Mouse (Mus musculus) kidney, embryonic 14.5 days (tissue): Measurements from ENCODE around the gene Rps8. TPM values are rescaled to one million over a fixed set of nuclear protein-coding genes. Genes with fewer than 3 reads are reported as not detected.
A peak's percentile ranks its signal among the peaks of the same experiment; 100 is the strongest.

Source experiments
- ATAC-seq: fragments of 200-750 bp; cut with Nextera tagmentation; 2 replicates; pipeline ENCODE4 v1.8.0; 2017; ENCODE audit warnings: moderate number of reproducible peaks, mild to moderate bottlenecking, moderate TSS enrichment, moderate library complexity; ENCODE audit not compliant: low FRiP score, low TSS enrichment
- H3K27ac ChIP-seq: fragments of 300-500 bp; sonication (generic); 2 replicates; pipeline ENCODE4 v1.5.1; 2014; ENCODE audit warnings: low read depth, mild to moderate bottlenecking, low read length, moderate library complexity, mixed read lengths
- H3K27me3 ChIP-seq: fragments of 300-500 bp; sonication (generic); 2 replicates; pipeline ENCODE4 v1.6.1; 2014; ENCODE audit warnings: mild to moderate bottlenecking, low read length; ENCODE audit not compliant: control insufficient read depth, insufficient read depth
- H3K36me3 ChIP-seq: fragments of 300-500 bp; sonication (generic); 2 replicates; pipeline ENCODE4 v1.6.1; 2014; ENCODE audit warnings: low read length, mixed read lengths; ENCODE audit not compliant: control insufficient read depth, insufficient read depth
- H3K4me1 ChIP-seq: fragments of 300-500 bp; sonication (generic); 2 replicates; pipeline ENCODE4 v1.6.1; 2014; ENCODE audit warnings: low read length, mixed read lengths; ENCODE audit not compliant: control insufficient read depth, insufficient read depth
- H3K4me2 ChIP-seq: fragments of 300-500 bp; sonication (generic); replicated peaks from 2 replicates; pipeline ENCODE4 v1.6.1; 2014; ENCODE audit warnings: low read depth, mild to moderate bottlenecking, low read length
- H3K4me3 ChIP-seq: fragments of 300-500 bp; sonication (generic); 2 replicates; pipeline ENCODE4 v1.5.1; 2014; ENCODE audit warnings: mild to moderate bottlenecking, low read length
- H3K9ac ChIP-seq: fragments of 300-500 bp; sonication (generic); 2 replicates; pipeline ENCODE4 v1.6.1; 2014; ENCODE audit warnings: low read depth, mild to moderate bottlenecking, low read length, moderate library complexity
- H3K9me3 ChIP-seq: fragments of 300-500 bp; sonication (generic); 2 replicates; pipeline ENCODE4 v1.6.1; 2016; ENCODE audit warnings: low read length; ENCODE audit not compliant: control insufficient read depth
- WGBS: fragments of 180-500 bp; shearing (Covaris S2); extraction: QIAGEN DNeasy Blood & Tissue Kit; methylation state at CpG from one replicate; pipeline ENCODE4 v1.1.7; 2014; 5-methylcytosine and 5-hydroxymethylcytosine counted together
- polyA plus RNA-seq: library from polyadenylated mRNA; unstranded; fragments of >200 nt; fragmentation: Nextera tagmentation; extraction: Ambion mirVana; gene quantifications from 2 replicates; pipeline ENCODE4 v1.2.1, GENCODE M21; 2014

The Rps8 gene
- 1,419 and 1,934 TPM in 2 replicates for polyA plus RNA-seq

DNA sequence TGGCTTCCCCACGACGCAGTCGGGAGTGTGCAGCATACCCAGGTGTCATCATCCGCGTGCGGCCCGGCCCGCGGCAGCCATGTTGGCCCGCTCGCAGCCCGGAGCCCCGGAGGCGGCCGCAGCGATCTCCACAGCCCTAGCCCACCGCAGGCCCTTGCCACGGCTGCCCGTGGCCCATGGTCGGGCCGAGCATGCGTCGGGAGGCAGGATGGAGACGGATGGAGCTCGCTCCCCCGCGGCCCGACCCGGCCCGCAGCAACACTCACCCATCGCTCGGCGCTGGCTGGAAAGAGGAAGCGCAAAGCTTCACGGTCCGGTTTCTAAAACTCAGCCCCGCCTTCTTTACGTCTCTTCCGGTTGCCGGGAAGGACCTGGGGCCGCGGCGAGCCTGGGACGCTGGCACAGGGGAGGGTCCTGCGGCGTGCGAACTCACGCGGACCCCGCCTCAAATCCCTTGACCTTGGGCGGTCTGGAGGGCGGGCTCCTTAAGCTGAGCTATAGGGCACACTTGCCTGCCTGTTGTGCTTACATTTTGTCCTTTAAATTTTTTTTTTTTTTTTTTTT lies at the start of gene Rps8:
Gene Rps8, minus strand, starts transcription at position 452 of the 564 bp plus-strand sequence.
- Histone ChIP-seq H3K4me3 (peak within 1 kb of the TSS; percentile 92), H3K27me3 (no peaks in the 10 kb centered on the region), H3K9ac (peak within 1 kb of the TSS; percentile 98), H3K27ac (peak within 1 kb of the TSS; percentile 96), H3K36me3 (peaks cover 58% of the 10 kb centered on the region), H3K9me3 (no peaks in the 10 kb centered on the region), H3K4me2 (peak within 1 kb of the TSS; percentile 60), H3K4me1 (peaks cover 18% of the 10 kb centered on the region; the same call in 1 of the 2 replicates)
- under 1% methylated on average over 52 of the region's 52 CpGs for WGBS
- peak; percentile 94 for ATAC-seq

DNA sequence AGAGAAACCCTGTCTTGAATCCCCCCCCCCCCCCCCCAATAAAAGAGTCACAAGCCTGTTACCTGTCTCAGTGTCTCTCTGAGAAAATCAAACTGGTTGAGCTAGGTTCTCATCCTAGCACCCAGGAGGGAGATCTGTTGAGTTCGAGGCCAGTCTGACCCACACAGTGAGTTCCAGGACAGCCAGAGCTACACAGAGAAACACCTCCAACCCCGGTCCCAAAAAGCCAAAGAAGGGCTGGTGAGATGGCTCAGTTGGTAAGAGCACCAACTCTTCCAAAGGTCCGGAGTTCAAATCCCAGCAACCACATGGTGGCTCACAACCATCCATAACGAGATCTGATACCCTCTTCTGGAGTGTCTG lies 46.9 kb upstream of the Rps8 start:
- 52% methylated on average over 4 of the region's 4 CpGs for WGBS
- H3K4me2 ChIP-seq, result no peak overlapping the region
- H3K4me1 ChIP-seq, result no peaks in the 10 kb centered on the region
- peak overlapping the region; percentile 83 for H3K27ac ChIP-seq
- H3K27me3 ChIP-seq, result no peaks in the 10 kb centered on the region
- H3K9me3 ChIP-seq, result no peaks in the 10 kb centered on the region
- H3K36me3 ChIP-seq, result no peaks in the 10 kb centered on the region
- H3K4me3 ChIP-seq, result no peak overlapping the region
- no peak overlapping the region for H3K9ac ChIP-seq
- no peak; the same call in 1 of the 2 replicates for ATAC-seq

DNA sequence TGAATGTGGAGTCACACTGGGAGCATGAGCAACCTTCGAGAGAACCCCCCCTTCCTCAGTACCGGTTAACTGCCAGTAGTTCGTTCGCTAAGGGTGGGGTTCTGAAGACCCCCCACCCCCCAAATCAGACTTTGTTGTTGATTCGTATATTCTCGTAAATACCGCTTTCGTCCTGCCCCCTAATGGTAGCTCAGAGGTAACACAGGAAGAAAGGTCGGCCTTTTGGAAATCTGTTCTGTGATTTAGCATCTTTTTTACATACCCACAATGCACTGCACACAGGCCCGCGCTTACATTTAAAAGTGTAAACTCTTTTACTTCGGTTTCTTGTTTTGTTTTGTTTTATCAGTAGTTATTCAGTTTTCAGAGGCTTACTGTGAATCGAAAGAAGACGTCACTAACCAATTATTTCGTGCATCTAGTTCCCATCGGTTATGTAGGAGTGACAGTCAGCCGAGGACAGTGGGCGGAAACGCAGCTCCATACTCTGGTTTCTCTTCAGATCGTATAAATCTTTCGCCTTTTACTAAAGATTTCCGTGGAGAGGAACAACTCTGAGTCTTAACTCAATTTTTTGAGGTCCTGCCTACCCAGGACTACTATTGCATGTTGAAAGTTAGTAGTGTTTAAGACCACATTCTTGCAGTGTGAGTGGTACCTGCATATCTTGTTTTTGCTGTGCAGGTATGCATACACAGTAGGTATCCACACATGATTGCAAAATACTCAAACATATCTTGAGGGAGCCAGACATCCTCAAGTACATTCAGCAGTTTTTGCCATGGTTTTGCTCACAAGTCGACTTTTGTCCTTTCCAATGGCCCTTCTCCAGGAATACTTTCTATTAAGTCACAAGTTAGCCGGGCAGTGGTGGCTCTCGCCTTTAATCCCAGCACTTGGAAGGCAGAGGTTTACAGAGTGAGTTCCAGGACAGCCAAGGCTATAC lies 46.3 kb upstream of the Rps8 start:
- Histone ChIP-seq H3K4me1 (no peaks in the 10 kb centered on the region), H3K4me2 (peak overlapping the region; percentile 45), H3K9me3 (no peaks in the 10 kb centered on the region), H3K27ac (peak overlapping the region; percentile 83), H3K36me3 (no peaks in the 10 kb centered on the region), H3K27me3 (no peaks in the 10 kb centered on the region), H3K9ac (peak overlapping the region; percentile 46; the same call in 1 of the 2 replicates), H3K4me3 (peak overlapping the region; percentile 30)
- peak; percentile 93 for ATAC-seq
- WGBS, result under 1% methylated on average over 25 of the region's 25 CpGs

DNA sequence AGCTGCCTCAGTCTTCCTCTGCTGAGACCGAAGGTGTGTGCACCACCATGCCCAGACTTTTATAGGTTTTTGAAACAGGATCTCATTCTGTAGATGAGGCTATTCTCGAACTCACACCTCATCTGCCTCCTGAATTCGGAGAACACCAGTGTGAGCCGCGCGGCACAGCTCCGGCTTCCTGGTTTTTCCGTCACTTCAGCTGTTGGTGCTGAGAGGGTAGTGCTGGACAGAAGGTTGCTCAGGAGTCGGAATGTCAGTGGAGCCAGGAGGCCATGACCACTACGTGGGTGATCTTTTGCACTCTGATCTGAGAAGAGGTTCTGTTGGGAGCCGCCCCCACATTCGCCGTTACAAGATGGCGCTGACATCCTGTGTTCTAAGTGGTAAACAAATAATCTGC lies 35.8 kb upstream of the Rps8 start:
- no peak for ATAC-seq
- no peaks in the 10 kb centered on the region for H3K36me3 ChIP-seq
- WGBS, result 91% methylated on average over 14 of the region's 14 CpGs
- no peak overlapping the region for H3K4me3 ChIP-seq
- no peak overlapping the region for H3K4me2 ChIP-seq
- no peaks in the 10 kb centered on the region for H3K4me1 ChIP-seq
- no peak overlapping the region for H3K27ac ChIP-seq
- no peaks in the 10 kb centered on the region for H3K27me3 ChIP-seq
- H3K9ac ChIP-seq, result no peak overlapping the region
- no peaks in the 10 kb centered on the region for H3K9me3 ChIP-seq

DNA sequence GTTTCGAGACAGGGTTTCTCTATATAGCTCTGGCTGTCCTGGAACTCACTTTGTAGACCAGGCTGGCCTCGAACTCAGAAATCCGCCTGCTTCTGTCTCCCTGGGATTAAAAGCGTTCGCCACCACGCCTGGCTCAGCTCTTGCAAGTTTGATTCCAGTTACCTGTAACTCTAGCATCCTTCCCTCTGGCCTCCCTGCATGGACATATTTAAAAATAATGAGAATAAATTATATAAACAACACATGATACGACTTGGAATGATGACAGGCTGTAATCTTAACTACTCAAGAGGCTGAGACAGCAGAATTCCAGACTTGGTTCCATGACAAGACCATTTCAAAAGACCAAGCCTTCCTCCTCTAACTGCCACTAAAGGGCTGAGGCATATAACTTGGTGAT lies 34.6 kb upstream of the Rps8 start:
- Histone ChIP-seq H3K27ac (peak overlapping the region; percentile 73), H3K4me2 (no peak overlapping the region), H3K4me1 (no peaks in the 10 kb centered on the region), H3K9me3 (no peaks in the 10 kb centered on the region), H3K27me3 (no peaks in the 10 kb centered on the region), H3K36me3 (no peaks in the 10 kb centered on the region), H3K4me3 (no peak overlapping the region), H3K9ac (peak overlapping the region; percentile 40; the same call in 1 of the 2 replicates)
- 71% methylated on average over 7 of the region's 7 CpGs for WGBS
- ATAC-seq, result no peak

DNA sequence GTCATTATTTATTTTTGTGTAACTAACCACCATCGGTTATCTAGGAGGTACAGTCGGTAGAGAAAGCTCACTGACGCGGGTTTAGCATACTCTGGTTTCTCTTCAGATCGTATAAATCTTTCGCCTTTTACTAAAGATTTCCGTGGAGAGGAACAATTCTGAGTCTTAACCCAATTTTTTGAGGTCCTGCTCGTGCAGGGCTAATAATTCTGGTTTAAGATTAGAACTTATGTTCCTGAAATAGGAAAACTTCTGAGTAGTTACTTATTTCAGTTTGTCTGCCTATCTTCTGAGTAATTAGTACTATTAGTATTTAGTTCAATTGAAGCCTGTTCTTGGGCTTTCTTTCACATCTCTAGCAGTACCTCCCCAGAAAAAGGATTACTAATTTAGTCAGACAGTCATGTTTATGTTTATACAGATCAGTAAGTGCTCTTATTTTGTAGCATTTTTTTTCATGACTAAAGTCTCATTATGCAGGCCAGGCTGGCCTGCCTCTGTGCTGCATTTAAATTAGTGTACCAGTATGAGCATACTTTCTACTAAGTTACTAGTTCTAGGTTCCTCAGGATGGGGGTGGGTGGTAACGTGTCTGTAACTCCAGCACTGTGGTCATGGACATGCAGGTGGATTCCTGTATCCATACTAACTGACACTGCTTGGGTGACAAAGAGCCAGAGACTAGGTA lies 34.0 kb upstream of the Rps8 start:
- H3K4me2 ChIP-seq, result peak overlapping the region; percentile 43; the same call in 1 of the 2 replicates
- no peaks in the 10 kb centered on the region for H3K4me1 ChIP-seq
- peak overlapping the region; percentile 58 for H3K9ac ChIP-seq
- H3K9me3 ChIP-seq, result no peaks in the 10 kb centered on the region
- peak overlapping the region; percentile 39; the same call in 1 of the 2 replicates for H3K4me3 ChIP-seq
- peak overlapping the region; percentile 73 for H3K27ac ChIP-seq
- H3K36me3 ChIP-seq, result no peaks in the 10 kb centered on the region
- peak; percentile 90 for ATAC-seq
- under 1% methylated on average over 9 of the region's 9 CpGs for WGBS
- no peaks in the 10 kb centered on the region for H3K27me3 ChIP-seq

DNA sequence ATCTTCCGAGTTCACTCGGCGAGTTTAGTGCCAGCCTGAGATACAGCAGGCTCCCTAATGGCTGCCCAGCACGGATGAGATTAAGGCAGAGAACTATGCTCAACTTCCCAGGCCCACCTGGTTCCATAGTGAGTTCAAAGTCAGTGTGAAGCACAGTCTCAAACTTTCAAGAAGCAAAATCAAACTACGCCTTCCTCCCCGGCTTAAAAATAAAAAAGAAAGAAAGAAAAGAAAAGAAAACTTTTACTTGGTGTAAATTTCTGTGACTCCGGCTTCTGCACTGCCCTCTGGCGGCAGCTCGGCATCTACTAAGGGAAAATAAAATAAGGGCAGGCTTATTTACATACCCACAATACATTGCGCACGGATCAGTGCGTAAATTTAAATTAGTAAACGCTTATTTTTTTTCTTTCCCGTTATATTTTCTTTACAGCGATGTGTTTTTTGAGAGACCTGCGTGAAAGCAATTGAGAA lies 33.4 kb upstream of the Rps8 start:
- Histone ChIP-seq H3K4me3 (peak overlapping the region; percentile 39), H3K4me1 (no peaks in the 10 kb centered on the region), H3K36me3 (no peaks in the 10 kb centered on the region), H3K27ac (peak overlapping the region; percentile 62; the same call in 1 of the 2 replicates), H3K27me3 (no peaks in the 10 kb centered on the region), H3K4me2 (peak overlapping the region; percentile 43), H3K9ac (peak overlapping the region; percentile 58), H3K9me3 (no peaks in the 10 kb centered on the region)
- peak; percentile 75 for ATAC-seq
- WGBS, result under 1% methylated on average over 16 of the region's 16 CpGs

DNA sequence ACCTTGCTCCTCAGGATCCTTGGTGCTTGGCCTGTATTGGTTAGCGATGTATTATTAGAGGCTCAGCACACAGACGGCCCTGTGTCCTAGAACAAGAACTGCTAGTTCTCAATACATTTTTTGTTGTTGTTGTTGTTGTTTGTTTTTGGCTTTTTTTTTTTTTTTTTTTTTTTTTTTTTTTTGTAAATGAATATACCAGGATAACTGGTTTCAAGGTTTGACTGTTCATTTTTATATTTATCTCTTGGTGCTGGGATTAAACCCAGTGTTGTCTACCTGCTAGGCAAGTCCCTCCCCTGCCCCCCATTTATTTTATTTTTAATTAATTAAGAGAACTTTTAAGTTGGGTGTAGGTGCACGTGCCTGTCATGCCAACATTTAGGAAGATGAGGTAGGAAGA lies 32.9 kb upstream of the Rps8 start:
- H3K4me1 ChIP-seq, result no peaks in the 10 kb centered on the region
- H3K36me3 ChIP-seq, result no peaks in the 10 kb centered on the region
- peak overlapping the region; percentile 43 for H3K4me2 ChIP-seq
- H3K9ac ChIP-seq, result peak overlapping the region; percentile 58
- H3K27ac ChIP-seq, result peak overlapping the region; percentile 62; the same call in 1 of the 2 replicates
- WGBS, result 59% methylated on average over 3 of the region's 3 CpGs
- H3K9me3 ChIP-seq, result no peaks in the 10 kb centered on the region
- 0 out of 2 replicates have a peak, but pooled peaks have one; percentile 3 for ATAC-seq
- peak overlapping the region; percentile 39 for H3K4me3 ChIP-seq
- no peaks in the 10 kb centered on the region for H3K27me3 ChIP-seq
